Mouse (Mus musculus) megakaryocyte progenitor cell, adult 5-6 weeks (primary cell): ENCODE data around the gene Olfr1044. TPM values are rescaled to one million over a fixed set of nuclear protein-coding genes. Genes with fewer than 3 reads are reported as not detected.

Experiments used
- ATAC-seq: replicated peaks from 2 replicates; pipeline ENCODE4 v1.8.0; 2016; ENCODE audit warnings: mild to moderate bottlenecking, moderate TSS enrichment, inconsistent platforms; ENCODE audit not compliant: poor library complexity
- total RNA-seq, 2 experiments: library from RNA; stranded (forward) in 1 of 2; stranded (reverse) in 1 of 2; fragments of 157-497, 149-512 nt in 1 of 2; fragments of 200-1000 nt in 1 of 2; gene quantifications; 2 replicates each; pipeline versions ENCODE4 v1.2.3 to v1.2.4; 2015 to 2017

Gene Olfr1044
- total RNA-seq (2015) (not detected in 2 replicates), total RNA-seq (2017) (not detected in 2 replicates)

GRCm38 (mm10) chr2:86177720-86178119 is at the start of gene Olfr1044:
Gene Olfr1044 (minus strand): TSS chr2:86177820.
- no peak for ATAC-seq

DNA sequence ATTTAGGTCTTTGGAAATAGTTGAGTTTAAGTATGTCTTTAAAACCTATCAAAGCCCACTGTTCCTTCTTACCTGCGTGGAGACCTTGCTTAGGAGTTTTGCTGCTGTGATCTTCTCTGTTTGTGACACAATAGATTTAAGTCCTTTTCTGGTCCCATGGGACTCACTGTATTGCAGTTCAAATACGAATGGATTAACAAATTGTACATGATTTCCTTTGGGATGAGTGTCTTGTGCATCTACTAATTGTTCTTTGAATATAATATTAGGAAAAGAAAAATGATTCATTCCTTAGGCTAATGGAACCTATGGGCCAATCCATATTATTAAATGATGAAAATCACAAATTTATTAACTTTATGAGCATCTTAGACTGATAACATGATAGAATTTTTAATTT is 41.6 kb upstream of the Olfr1044 start, which contains the start of gene Olfr1046:
Gene Olfr1046, minus strand, starts transcription at position 101 of the 400 bp plus-strand sequence.
- no peak for ATAC-seq

DNA sequence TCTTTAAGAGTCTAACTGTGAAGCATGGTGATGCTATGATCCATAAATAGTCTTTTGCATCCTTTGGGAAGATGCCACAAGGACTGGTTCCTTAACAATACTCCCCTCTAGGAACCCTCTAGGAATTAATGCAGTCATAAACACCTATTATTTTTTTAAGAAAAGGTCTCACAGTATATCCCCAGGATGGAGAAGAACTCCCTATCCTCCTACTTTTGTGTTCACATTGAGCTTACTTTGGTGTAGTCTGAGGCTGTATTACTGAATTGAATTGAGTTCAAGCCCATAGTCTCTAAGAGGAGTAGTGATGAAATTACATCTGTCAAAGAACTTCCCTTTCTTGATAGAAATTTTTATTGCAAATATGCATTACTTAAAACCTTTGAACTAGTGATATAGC is 25.3 kb upstream of the Olfr1044 start, which contains the start of gene Olfr1045:
Gene Olfr1045, minus strand, starts transcription at position 101 of the 400 bp plus-strand sequence.
- no peak for ATAC-seq

DNA sequence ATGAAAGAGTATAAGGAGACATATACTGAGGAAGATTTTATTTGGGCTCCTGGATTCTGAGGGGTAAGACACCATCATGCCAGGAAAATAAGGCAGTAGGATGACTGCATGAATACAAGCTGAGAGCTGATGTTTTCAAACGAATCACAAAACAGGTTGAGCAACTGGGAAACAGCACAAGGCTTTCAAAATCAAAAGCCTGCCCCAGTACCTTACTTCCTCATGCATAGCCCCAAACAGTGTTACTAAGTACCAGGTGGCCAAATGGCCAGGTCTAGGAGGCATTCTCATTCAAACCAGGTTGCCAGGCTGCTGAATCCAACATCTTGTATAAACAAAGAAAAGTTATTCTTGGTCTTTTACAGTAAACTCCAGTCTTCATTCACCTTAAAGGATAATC is 18.2 kb upstream of the Olfr1044 start:
- ATAC-seq, result no peak; the same call in 1 of the 2 replicates

- no peak for ATAC-seq
Observed at GRCm38 (mm10) chr2:86185583-86185982, 8.0 kb upstream of the Olfr1044 start, which contains the start of gene Olfr52. Gene Olfr52 (minus strand): TSS chr2:86185683.

DNA sequence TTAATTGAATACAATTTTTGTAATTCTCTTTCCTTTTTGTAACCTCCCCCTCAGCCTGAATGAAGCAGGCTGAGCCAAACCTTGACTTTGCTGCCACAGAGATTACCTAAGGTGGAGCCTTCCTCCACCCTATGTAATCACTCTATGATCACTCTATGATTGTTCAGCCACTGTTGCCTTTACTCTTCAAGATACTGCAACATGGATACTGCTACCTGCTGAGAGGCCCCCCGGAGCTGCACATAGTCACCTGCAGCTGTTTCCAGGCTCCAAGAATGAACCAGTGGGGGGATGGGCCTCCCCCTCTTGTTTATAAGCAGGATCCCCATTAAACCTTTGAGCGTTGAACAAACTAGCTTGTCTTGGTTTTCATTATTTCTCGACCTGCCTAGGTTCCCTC is 2.3 kb upstream of the Olfr1044 start:
- ATAC-seq, result no peak

- peak; percentile 86 for ATAC-seq
Observed at GRCm38 (mm10) chr2:86175422-86175821, 2.2 kb downstream of the Olfr1044 start.

DNA sequence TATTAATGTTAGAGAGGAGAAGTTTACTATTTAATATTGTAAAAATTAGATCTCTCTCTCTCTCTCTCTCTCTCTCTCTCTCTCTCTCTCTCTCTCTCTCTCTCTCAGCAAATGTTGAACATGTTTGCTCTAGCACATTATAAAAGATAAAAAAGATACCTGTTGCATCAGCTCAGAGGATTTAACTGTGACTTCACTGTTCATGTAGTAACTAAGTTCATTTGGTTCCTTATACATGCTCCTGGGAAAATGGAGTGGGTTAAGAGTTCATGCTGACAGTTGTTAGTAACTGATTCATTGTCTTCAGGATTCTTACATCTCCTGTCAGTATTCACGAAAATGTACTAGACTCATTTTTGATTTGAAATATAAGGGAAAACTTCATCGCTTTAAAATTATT is 10.2 kb downstream of the Olfr1044 start, which contains the start of gene Olfr1043:
Gene Olfr1043, minus strand, starts transcription at position 101 of the 400 bp plus-strand sequence.
- no peak for ATAC-seq

DNA sequence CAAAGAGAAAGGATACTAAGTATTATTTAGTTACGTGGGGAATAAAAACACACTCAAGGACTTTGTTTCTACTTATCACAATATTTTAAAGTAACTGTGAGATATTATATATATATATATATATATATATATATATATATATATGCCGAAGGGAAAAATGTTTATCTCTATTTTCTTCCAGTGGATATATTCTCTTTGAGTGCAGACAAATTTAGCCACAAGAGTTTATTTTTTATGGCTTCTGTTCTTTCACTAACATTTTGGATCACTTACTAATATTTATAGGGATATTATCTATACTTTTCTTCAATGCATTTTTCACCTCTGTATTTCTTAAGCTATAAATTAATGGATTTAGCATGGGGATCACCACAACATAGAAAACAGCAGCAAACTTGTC is 15.9 kb downstream of the Olfr1044 start, which contains the start of gene Olfr1042:
Gene Olfr1042, minus strand, starts transcription at position 101 of the 400 bp plus-strand sequence.
- ATAC-seq, result no peak

GRCm38 (mm10) chr2:86146632-86147031 is 31.0 kb downstream of the Olfr1044 start, which contains the start of gene Olfr1040:
Gene Olfr1040 (minus strand): TSS chr2:86146732.
- no peak for ATAC-seq

GRCm38 (mm10) chr2:86135828-86136227 is 41.8 kb downstream of the Olfr1044 start, which contains the start of gene Olfr1039:
Gene Olfr1039 (minus strand): TSS chr2:86135928.
- no peak for ATAC-seq

Other genes starting within 250 kb of the Olfr1044 start
- not detected in 2 replicates for gene Olfr1028, start 227.4 kb downstream of the Olfr1044 start, total RNA-seq (2015)
- gene Olfr1028, start 227.4 kb downstream of the Olfr1044 start, total RNA-seq (2017), result not detected in 2 replicates
- not detected in 2 replicates for gene Olfr1029, start 203.9 kb downstream of the Olfr1044 start, total RNA-seq (2015)
- not detected in 2 replicates for gene Olfr1029, start 203.9 kb downstream of the Olfr1044 start, total RNA-seq (2017)
- gene Olfr1030, start 198.5 kb downstream of the Olfr1044 start, total RNA-seq (2015), result not detected in 2 replicates
- gene Olfr1030, start 198.5 kb downstream of the Olfr1044 start, total RNA-seq (2017), result not detected in 2 replicates
- gene Olfr1031, start 187.5 kb downstream of the Olfr1044 start, total RNA-seq (2015), result not detected in 2 replicates
- gene Olfr1031, start 187.5 kb downstream of the Olfr1044 start, total RNA-seq (2017), result not detected in 2 replicates
- gene Olfr1032, start 172.3 kb downstream of the Olfr1044 start, total RNA-seq (2015), result not detected in 2 replicates
- not detected in 2 replicates for gene Olfr1032, start 172.3 kb downstream of the Olfr1044 start, total RNA-seq (2017)
- gene Olfr1033, start 157.2 kb downstream of the Olfr1044 start, total RNA-seq (2015), result 0.10 and 0.24 TPM in 2 replicates
- 0.14 TPM in 1 of 2 replicates, not detected in the other for gene Olfr1033, start 157.2 kb downstream of the Olfr1044 start, total RNA-seq (2017)
- not detected in 2 replicates for gene Olfr1034, start 132.0 kb downstream of the Olfr1044 start, total RNA-seq (2015)
- not detected in 2 replicates for gene Olfr1034, start 132.0 kb downstream of the Olfr1044 start, total RNA-seq (2017)
- gene Olfr1036, start 103.8 kb downstream of the Olfr1044 start, total RNA-seq (2015), result not detected in 2 replicates
- gene Olfr1036, start 103.8 kb downstream of the Olfr1044 start, total RNA-seq (2017), result not detected in 2 replicates
- not detected in 2 replicates for gene Olfr1037, start 90.4 kb downstream of the Olfr1044 start, total RNA-seq (2015)
- gene Olfr1037, start 90.4 kb downstream of the Olfr1044 start, total RNA-seq (2017), result not detected in 2 replicates
- gene Olfr1039, start 41.9 kb downstream of the Olfr1044 start, total RNA-seq (2015), result not detected in 2 replicates
- gene Olfr1039, start 41.9 kb downstream of the Olfr1044 start, total RNA-seq (2017), result not detected in 2 replicates
- gene Olfr1040, start 31.1 kb downstream of the Olfr1044 start, total RNA-seq (2015), result not detected in 2 replicates
- not detected in 2 replicates for gene Olfr1040, start 31.1 kb downstream of the Olfr1044 start, total RNA-seq (2017)
- not detected in 2 replicates for gene Olfr1042, start 16.0 kb downstream of the Olfr1044 start, total RNA-seq (2015)
- gene Olfr1042, start 16.0 kb downstream of the Olfr1044 start, total RNA-seq (2017), result not detected in 2 replicates
- gene Olfr1043, start 10.3 kb downstream of the Olfr1044 start, total RNA-seq (2015), result not detected in 2 replicates
- gene Olfr1043, start 10.3 kb downstream of the Olfr1044 start, total RNA-seq (2017), result not detected in 2 replicates
- gene Olfr52, start 7.9 kb upstream of the Olfr1044 start, total RNA-seq (2015), result not detected in 2 replicates
- not detected in 2 replicates for gene Olfr52, start 7.9 kb upstream of the Olfr1044 start, total RNA-seq (2017)
- not detected in 2 replicates for gene Olfr1045, start 25.2 kb upstream of the Olfr1044 start, total RNA-seq (2015)
- gene Olfr1045, start 25.2 kb upstream of the Olfr1044 start, total RNA-seq (2017), result not detected in 2 replicates
- gene Olfr1046, start 41.5 kb upstream of the Olfr1044 start, total RNA-seq (2015), result not detected in 2 replicates
- gene Olfr1046, start 41.5 kb upstream of the Olfr1044 start, total RNA-seq (2017), result not detected in 2 replicates
- gene Olfr1047, start 53.6 kb upstream of the Olfr1044 start, total RNA-seq (2015), result not detected in 2 replicates
- not detected in 2 replicates for gene Olfr1047, start 53.6 kb upstream of the Olfr1044 start, total RNA-seq (2017)
- not detected in 2 replicates for gene Olfr1048, start 62.5 kb upstream of the Olfr1044 start, total RNA-seq (2015)
- not detected in 2 replicates for gene Olfr1048, start 62.5 kb upstream of the Olfr1044 start, total RNA-seq (2017)
- not detected in 2 replicates for gene Olfr1049, start 80.5 kb upstream of the Olfr1044 start, total RNA-seq (2015)
- gene Olfr1049, start 80.5 kb upstream of the Olfr1044 start, total RNA-seq (2017), result not detected in 2 replicates
- not detected in 2 replicates for gene Olfr1051, start 101.3 kb upstream of the Olfr1044 start, total RNA-seq (2015)
- not detected in 2 replicates for gene Olfr1051, start 101.3 kb upstream of the Olfr1044 start, total RNA-seq (2017)
- not detected in 2 replicates for gene Olfr1052, start 114.6 kb upstream of the Olfr1044 start, total RNA-seq (2015)
- not detected in 2 replicates for gene Olfr1052, start 114.6 kb upstream of the Olfr1044 start, total RNA-seq (2017)
- not detected in 2 replicates for gene Olfr1053, start 137.5 kb upstream of the Olfr1044 start, total RNA-seq (2015)
- gene Olfr1053, start 137.5 kb upstream of the Olfr1044 start, total RNA-seq (2017), result not detected in 2 replicates
- gene Olfr1054, start 157.6 kb upstream of the Olfr1044 start, total RNA-seq (2015), result not detected in 2 replicates
- not detected in 2 replicates for gene Olfr1054, start 157.6 kb upstream of the Olfr1044 start, total RNA-seq (2017)
- gene Olfr1055, start 172.5 kb upstream of the Olfr1044 start, total RNA-seq (2015), result not detected in 2 replicates
- gene Olfr1055, start 172.5 kb upstream of the Olfr1044 start, total RNA-seq (2017), result not detected in 2 replicates
- gene Olfr1056, start 184.6 kb upstream of the Olfr1044 start, total RNA-seq (2015), result not detected in 2 replicates
- not detected in 2 replicates for gene Olfr1056, start 184.6 kb upstream of the Olfr1044 start, total RNA-seq (2017)
- gene Olfr1057, start 200.6 kb upstream of the Olfr1044 start, total RNA-seq (2015), result not detected in 2 replicates
- gene Olfr1057, start 200.6 kb upstream of the Olfr1044 start, total RNA-seq (2017), result not detected in 2 replicates
- not detected in 2 replicates for gene Olfr1058, start 210.7 kb upstream of the Olfr1044 start, total RNA-seq (2015)
- not detected in 2 replicates for gene Olfr1058, start 210.7 kb upstream of the Olfr1044 start, total RNA-seq (2017)
- gene Olfr1061, start 236.2 kb upstream of the Olfr1044 start, total RNA-seq (2015), result not detected in 2 replicates
- not detected in 2 replicates for gene Olfr1061, start 236.2 kb upstream of the Olfr1044 start, total RNA-seq (2017)
- not detected in 2 replicates for gene Olfr1062, start 248.9 kb upstream of the Olfr1044 start, total RNA-seq (2015)
- not detected in 2 replicates for gene Olfr1062, start 248.9 kb upstream of the Olfr1044 start, total RNA-seq (2017)